Mouse (Mus musculus) heart, postnatal 10 days (tissue): ENCODE results near the gene Arrdc5. TPM values are rescaled to one million over a fixed set of nuclear protein-coding genes. Genes with fewer than 3 reads are reported as not detected.

Experiments
- DNase-seq, 2 experiments: peaks; one replicate each; pipeline ENCODE4 v3.0.0; 2021
- intact Hi-C: fragments of 180-260 bp; cut with DNase I; formaldehyde crosslinking; loops from one replicate; pipeline ENCODE4 v1.15.1; 2025
- total RNA-seq, 2 experiments: library from RNA; stranded (reverse); gene quantifications; 2 replicates each; pipeline ENCODE4 v1.2.3; 2021

The Arrdc5 gene
- total RNA-seq, 2 experiments from 2014 or later, result not detected

DNA sequence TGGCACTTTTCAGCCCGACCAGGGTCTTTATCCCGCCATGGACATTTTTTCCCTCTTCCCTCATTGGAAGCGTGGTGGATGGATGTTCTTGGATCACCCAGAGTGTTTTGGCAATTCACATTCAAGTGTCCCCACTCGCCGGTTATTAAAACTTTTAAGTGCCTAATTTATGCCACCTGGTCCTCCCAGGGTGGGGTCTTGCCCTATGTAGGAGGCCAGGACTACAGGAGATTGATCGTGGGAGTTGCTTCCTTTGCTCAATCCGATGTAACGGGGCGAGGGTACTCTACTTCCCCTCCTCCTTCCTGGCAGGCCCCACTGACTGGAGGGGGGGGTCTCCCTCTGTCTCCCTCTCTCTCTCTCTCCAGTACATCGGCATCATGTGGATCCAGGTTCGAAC lies 4.6 kb upstream of the Arrdc5 start:
- intact Hi-C loops, result no loop called here
- DNase-seq, result no peak

DNA sequence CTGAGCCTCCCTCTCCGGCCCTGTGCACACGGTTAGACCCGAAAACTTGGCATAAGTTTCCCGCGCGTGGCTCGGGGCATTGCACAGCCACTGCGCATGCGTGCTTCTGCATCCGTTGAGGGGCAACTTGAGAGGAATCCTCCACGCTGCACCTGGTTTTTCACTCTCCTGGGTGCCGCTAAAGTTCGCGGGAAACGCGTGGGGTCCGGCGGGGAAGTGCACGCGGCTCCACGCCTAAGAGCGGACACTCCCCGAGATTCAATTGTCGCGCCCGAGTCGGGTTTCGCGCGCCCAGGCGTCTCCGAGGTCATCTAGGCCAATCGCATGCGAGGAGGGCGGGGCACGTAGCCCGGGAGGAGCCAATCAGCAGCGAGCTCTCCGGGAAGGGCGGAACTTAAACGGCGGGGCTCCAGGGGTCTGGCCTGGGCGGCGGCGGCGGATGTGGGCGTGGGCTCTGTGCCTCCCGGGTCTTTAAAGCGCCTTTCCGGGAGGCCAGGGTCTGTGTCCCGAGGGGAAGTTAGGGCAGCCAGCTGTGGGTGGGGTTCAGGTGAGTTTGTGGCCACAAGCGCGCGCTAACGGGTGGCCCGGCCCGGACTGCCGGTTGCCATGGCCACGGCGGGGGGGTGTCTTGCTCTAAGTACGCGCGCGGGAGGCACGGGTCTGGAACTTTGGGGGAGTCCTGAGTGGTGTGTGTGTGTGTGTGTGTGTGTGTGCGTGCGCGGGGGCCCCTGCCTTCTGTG lies 3.9 kb upstream of the Arrdc5 start:
- intact Hi-C loops, result loop anchor here (1.0 kb wide), 1 partner anchor 20 kb away; no protein-coding TSS in a partner anchor
- DNase-seq, result peak; percentile 98

DNA sequence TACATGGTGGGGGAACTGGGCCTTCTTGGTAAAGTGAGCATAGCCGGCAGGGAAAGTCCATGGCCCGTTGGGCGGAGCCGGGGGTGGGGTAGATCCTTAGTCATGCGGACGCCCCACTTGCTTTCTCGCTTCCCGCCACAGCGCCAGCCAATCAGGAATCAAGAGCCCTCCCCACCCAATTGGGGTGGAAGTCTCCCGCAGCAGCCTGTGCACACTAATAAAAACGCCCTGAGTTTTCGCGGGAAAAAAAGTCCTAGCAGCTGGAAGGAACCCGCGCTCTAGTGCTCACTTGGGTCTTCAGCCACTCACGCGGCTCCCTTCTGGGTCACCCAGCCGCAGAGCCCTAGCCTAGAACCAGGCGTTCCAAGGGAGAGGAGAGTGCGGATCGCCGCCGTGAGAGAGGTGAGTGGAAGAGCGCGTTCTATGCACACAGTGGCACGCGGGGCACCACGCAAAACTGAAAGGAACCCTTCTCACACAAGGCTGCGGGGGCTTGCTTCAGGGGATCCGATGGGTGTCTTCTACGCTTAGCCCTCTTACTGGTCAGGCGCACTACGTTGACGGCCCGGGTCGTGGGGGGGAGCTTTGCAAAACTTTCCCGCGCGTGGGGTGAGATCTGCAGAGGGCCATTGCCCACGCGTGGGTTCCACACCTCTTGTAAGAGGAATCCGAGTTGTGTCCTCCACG lies 3.2 kb upstream of the Arrdc5 start, which contains the start of gene Uhrf1:
Gene Uhrf1, plus strand, starts transcription at position 162 of the 687 bp plus-strand sequence.
- intact Hi-C loops, result loop anchor here (1.0 kb wide), 1 partner anchor 21 kb away; no protein-coding TSS in a partner anchor
- peak; percentile 84 to 86 for DNase-seq

DNA sequence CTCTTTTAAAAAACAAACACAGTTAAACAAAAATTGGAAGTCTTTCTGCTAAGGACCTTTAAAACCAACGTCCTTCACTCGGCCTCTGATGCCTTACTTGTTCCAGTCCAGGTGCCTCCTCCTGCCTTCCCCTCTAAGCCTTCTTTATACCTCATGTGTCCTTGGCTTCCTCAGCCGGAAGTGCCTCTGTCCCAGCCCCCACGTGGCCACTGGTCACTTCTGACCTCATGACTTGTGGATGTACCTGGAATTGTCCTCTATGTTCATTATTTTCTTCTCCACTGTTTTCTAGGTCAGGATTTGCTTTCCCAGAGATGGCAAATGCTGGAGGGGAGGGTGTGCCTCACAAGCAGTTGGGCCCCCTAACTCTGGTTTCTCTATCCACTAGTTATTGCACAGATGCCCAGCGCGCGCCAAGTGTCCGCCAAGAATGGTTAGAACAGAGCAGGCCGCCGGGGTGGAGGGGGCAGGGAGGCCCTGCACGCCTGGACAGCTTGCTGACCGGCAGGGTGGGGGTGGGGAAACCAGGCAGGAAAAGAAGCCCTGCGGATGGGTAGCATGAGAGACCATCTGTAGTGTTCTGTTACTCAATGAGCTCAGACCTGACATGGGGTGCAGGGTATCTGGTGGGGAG lies 2.4 kb upstream of the Arrdc5 start:
- intact Hi-C loops, result no loop called here
- DNase-seq, result no peak

DNA sequence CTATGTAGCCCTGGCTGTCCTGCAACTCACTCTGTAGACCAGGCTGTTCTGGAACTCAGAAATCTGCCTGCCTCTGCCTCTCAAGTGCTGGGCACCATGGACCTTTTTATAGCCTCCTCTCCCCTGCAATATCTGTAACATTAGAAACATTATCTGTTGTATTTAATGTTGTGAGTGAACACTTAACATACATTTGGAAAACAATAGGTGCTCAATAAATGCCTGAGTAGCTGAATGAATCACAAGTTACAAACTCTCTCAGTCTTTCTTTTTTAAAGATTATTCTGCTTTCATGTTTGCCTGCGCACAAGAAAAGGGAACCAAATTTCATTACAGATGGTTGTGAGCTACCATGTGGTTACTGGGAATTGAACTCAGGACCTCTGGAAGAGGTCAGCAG lies 1.8 kb downstream of the Arrdc5 start:
- intact Hi-C loops, result no loop called here
- DNase-seq, result no peak

DNA sequence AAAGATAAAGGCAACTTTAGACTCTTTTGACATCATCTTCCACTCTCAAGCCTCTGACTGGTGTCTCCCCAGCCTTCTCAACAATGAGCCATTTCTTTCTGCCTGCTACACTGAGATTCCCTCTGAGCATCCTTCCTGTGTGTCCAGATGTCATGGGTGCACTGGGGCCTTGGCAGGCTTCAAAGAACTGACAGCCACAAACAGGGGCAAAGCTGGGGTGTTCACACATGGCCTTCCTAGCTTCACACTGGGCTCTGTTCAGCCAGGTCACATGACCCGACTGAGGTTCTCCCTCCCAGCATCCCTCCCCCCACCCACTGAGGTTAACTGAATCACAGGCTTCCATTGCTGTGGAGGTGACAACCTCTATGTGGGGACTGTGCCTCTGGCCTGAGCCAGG lies 3.9 kb downstream of the Arrdc5 start:
- DNase-seq, result no peak
- intact Hi-C loops, result no loop called here

DNA sequence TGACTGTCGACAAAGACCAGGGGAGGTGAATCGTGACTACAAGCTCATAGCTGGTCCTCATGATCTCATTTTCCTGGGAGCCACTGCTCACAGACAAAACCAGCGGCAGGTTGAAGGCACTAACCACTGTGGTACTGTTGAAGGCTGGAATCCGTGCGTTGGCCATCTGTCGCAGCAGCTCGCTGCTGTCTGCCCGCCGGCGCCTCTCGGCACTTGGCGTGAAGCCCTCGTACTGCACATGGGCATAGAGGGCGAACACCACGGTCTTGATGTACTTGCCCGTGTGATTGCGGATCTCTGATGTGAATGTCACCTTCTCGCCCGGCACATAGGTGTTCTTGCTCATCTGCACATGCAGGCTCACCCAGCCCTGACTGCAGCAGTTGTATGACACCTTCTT lies 5.8 kb downstream of the Arrdc5 start:
- intact Hi-C loops, result no loop called here
- peak in 1 of 2 experiments; percentile 20 for DNase-seq

DNA sequence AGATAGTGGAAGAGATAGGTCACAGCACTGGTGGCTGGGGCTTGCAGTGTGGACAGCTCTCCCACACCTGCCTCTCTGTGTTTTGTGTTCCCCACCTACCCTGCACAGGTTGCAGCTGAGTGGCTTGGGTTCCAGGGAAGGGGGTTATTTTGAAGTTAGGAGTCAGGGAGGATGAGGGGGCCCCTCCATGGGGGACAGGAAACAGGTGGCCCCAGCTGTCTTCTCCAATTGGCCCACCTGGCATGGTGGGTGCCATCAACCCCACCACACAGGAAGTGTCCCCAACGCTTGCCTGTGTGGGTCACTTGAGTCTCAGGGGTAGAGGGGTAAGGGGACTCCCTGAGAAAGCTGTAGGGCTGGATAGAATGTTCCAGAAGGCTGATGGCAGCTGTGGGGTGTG lies 6.8 kb downstream of the Arrdc5 start:
- DNase-seq, result peak in 1 of 2 experiments; percentile 7
- intact Hi-C loops, result loop anchor here (2.0 kb wide), 1 partner anchor 58 kb away; no protein-coding TSS in a partner anchor

DNA sequence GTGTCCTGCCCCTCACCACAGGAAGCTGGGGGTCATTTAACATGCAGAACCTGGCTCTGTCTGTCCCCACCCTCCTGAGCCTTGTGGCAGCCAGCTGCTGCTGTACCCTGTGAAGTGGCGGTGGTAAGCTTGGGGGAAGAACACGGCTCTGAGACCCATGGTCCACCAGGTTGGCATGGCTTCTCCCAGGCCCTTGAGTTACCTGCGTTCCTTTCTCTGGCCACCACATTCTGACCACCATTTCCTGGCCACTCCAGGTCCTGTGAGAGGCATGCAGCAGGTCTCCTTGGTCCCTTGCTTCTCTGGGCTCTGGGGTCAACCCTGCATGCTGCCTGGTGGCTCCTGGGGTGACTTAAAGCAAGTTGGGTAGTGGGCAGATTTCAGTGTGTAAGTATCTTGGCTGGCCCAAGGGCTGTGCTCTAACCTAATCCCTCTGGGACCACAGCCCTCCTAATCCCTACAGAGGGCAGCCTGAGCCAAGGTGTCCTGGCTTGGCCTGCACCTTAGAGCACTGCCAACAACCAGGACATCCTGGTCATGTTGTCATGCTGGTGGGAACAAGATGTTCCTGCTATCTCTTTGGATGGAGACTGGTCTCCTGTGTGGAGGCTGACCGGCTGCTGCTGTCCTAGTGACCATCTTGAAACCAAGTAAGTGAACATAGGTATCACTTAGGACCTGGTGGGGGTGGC lies 7.4 kb downstream of the Arrdc5 start, which contains the start of gene Plin3:
Gene Plin3, minus strand, starts transcription at position 343 of the 692 bp plus-strand sequence.
- peak; percentile 24 to 60 for DNase-seq
- intact Hi-C loops, result loop anchor here (2.0 kb wide), 1 partner anchor 58 kb away; no protein-coding TSS in a partner anchor

DNA sequence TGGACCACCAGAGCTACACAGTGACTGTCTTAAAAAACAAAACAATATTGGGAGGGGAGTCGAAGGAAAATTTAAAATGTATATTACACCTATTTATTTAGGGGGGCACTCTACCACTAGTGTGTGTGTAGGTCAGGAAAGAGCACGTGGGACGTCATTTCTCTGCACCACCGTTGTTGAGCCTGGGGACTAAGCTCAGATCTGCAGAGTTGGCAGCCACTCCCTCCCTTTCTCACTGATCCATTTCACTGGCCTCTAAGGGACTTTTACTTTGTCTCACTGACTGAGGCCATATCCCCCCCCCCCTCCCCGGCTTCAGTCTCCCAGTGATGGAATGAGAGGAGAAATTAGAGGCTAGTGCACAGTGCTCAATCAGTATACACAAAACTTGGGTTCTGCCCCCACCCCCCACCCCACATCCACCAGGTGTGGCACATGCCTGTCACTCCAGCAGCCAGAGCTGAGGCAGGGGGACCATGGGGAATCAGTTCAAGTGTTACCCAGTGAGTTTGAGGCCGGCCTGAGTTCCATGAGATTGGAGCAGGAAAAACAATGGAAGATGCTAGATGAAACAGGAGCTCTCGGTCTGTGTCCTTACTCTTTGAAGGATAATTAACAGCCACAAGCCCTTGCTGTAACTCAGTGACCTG lies 8.1 kb downstream of the Arrdc5 start:
- intact Hi-C loops, result loop anchor here (2.0 kb wide), 1 partner anchor 59 kb away; no protein-coding TSS in a partner anchor
- peak in 1 of 2 experiments; percentile 7 for DNase-seq

DNA sequence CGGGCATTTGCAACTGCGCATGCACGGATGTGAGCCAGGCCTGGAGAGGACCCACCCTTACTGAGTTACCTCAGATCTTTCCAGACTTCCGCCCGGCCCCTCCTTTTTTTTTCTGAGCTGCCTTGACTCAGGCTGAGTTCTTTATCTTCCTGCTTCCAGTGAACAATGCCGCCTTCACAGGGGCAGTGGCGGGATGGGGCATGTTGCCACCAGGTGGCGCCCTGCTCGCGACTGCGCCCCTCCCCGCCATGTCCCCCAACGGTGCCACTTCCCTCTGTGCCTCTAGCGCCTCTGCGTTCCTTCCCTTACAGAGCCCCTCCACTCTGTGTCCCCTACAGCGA lies 8.9 kb downstream of the Arrdc5 start:
- intact Hi-C loops, result no loop called here

DNA sequence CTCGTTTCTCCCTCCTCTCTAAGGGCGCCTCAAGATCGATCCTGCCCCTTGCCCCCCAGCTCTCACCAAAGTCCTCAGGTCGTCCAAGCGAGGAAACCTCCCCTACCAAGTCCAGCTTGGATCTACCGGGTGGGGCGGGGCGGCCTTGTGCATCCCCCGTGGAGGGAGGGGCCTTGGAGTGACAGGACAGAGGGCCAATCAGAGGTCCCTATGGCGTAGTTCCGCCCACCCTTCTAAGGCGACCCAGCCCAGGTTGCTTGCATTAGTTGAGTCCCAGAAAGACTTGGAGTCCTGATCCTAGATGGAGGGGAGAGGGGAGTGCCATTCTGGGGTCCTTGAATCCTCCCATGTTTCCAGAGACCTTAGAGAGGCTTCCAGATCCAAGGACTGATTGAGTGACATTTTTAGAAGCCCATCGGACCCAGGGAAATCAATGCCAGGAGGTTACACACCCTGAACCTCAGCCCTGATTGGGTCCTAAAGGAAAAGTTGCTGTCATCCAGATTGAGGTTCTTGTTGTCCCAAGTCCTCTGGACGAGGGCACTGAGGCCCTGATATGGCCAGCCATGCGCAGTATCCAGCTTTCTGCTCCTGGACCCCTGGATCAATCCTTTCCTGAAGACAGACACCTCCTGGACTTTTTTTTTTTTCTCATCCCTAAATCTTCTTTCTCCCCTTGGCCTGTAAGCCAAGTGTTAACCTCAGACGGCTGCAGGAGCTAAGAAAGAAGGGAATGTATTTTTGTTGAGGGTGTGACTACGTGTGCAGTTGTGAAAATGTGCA lies 9.5 kb downstream of the Arrdc5 start:
- intact Hi-C loops, result loop anchor here (1.0 kb wide), 1 partner anchor 13 kb away; no protein-coding TSS in a partner anchor

More for the DNA sequence above, 8.9 kb downstream of the Arrdc5 start:
- peak; percentile 94 for DNase-seq

DNA sequence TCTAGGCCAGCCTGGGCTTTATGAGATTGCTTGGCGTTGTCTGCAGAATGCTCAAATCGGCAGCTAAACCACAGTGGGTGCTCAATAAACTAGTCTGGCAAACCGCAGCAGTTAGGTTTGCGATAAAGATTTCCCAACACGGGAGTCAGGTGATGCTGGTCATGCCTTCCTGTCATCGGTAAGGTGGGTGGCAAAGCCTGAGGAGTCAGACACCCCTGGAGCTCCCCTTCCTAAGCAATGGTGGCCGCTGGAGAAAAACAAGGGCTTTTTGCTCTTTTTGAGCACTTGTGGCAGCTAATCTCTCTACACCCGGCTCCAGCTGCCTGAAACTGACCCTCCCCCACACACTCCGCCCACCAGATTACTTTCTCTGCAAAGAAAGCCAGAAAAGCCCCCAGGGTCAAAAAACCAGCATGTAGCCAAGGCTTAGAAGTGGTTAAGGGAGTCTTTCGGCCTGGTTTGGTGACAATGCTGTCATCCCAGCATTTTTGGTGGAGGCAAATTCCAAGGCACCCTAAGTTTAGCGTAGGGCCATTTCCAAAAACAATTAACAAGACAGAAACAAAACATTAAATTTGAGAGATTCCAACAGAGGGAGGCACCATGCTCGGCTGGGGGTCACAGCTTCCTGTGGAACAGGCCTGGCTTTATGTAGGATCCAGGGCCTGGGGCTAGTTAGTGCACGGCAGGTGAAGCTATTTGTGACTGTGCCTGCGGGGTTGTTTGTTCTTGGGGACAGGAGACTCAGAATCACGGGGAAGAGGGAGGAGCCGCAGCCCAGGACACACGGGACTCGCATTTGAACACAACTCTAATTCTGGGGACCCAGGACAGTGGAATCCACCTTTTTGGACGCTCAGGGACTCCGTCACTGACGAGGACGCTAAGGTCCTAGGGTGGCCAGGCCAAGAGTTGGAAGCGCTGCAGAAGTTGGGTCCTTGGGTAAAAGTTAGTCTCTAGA lies 10.4 kb downstream of the Arrdc5 start:
- DNase-seq, result peak; percentile 82 to 83
- intact Hi-C loops, result loop anchor here (1.0 kb wide), 1 partner anchor 12 kb away; no protein-coding TSS in a partner anchor

More for the DNA sequence above, 9.5 kb downstream of the Arrdc5 start:
- peak; percentile 99 for DNase-seq

DNA sequence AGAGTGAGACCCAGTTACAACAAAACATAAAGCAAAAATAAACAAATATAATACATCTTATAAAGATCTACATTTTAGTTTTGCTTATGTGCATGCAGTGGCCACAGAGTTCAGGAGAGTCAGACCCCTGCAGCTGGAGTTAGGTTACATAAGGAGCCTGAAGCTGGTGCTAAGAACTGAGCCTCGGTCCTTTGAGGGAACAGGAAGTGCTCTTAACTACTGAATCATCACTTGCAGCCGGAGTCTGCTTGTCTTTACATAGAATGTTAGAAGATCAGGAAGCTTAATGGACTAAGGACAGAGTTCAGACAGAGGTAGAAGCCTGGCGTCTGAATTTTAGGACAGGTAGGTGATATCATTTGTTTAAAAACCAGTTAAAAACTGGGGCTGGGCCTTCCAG lies 11.2 kb downstream of the Arrdc5 start:
- intact Hi-C loops, result no loop called here
- DNase-seq, result no peak

DNA sequence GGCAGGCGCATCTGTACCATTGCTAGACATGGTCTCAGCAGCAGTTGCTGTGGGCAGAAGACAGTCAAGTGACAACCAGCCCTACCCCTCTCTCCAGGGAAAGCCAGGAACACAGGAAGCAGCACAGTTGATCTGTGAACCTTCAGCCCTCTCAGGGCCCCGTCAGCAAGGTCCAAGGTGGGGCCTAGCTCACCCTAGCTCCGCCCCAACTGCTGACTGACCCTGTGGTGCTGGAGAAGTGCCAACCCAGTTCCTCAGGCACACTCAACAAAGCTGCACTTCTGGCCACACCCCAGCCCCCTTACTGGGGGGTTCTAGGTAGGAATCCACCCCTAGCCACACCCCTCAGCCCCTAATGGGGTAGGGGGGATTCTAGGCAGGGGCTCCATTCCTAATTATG lies 12.3 kb downstream of the Arrdc5 start:
- intact Hi-C loops, result no loop called here
- peak; percentile 58 to 60 for DNase-seq

DNA sequence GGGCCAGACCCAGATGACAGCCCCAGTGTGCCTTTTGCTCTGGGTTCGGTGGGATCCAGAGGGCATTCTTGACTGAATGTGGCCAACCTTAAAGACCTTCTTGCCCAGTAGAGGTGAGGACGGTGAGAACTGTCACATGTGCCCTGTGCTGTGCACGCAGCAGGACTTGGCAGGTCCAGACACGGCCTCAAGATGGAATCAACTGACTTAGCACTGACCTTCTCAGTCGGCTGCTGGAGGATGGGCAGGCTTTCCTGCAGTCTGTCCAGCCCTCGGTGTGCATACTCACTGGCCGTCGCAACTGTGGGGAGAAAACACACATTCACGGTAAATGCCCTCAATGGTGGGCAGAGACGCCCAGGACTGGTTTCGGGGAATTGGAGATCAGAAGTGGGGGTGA lies 14.1 kb downstream of the Arrdc5 start:
- intact Hi-C loops, result no loop called here
- no peak for DNase-seq

DNA sequence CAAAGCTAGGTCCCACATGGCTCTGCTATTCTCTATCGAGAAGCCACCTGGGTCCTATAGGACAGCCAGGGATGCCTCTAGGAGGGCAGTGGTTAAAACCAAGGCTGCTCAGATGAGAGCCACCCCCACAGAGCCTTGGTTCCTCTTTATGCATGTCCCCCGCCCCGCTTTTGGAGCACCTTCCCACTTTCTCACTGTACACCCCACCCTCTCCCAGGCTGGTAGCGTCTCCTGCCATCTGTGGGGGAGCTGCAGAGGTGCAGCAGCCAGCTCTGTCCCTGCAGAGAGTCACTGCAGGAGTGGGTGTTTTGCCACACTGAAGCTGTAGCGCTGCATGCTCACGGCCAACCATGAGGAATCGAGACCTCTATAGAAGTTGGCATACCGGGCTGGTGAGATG lies 16.8 kb downstream of the Arrdc5 start:
- intact Hi-C loops, result no loop called here
- DNase-seq, result no peak

DNA sequence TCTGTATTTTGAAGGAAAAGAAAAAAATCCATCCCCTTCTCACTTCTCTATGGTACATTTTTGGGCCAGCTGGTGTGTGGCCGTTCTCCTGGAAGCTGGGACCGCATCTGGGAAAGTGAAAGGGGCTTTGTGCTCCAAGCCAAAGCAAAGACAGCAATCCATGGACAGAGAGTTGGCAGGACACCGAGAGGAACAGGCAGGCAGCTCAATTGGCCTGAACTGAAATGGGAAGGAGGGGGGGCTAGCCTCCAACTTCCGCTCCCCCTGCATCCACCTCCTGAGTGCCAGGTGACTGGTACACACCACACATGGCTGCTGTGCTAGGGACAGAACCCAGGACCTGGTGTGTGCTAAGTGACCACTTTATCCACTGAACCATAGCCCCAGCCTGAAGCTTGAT lies 17.3 kb downstream of the Arrdc5 start:
- intact Hi-C loops, result no loop called here
- no peak for DNase-seq
